In genomic region chr8:126590599-126590998, GRCm38 (mm10) we compare ENCODE assay signal across 7 mouse cellular contexts. TPM values are rescaled to one million over a fixed set of nuclear protein-coding genes. Genes with fewer than 3 reads are reported as not detected.
A peak's percentile ranks its signal among the peaks of the same experiment; 100 is the strongest.
DNase-seq lines count a peak whose midpoint lies in the region; ATAC-seq and TF ChIP-seq lines count a peak whose summit lies in the region.

No protein-coding gene starts in this region.

- ATAC-seq in lung, postnatal 0 days = no peak
- no peak for ATAC-seq in forebrain, embryonic 11.5 days (replicated peaks; ENCODE audit: low FRiP score)
- ATAC-seq in limb, embryonic 13.5 days (ENCODE audit: low FRiP score, low read depth) = no peak
- no peak for ATAC-seq in stomach, embryonic 14.5 days (ENCODE audit: insufficient number of reproducible peaks, insufficient read depth, low FRiP score, low read depth)

- peak overlapping the region; percentile 99 for H3K9ac ChIP-seq in lung, postnatal 0 days (replicated peaks; ENCODE audit: low read depth)
- H3K9ac ChIP-seq in forebrain, embryonic 11.5 days (ENCODE audit: low read length) = no peak overlapping the region
- H3K9ac ChIP-seq in limb, embryonic 13.5 days = peak overlapping the region; percentile 72
- peak overlapping the region; percentile 100 for H3K9ac ChIP-seq in stomach, embryonic 14.5 days (replicated peaks; ENCODE audit: low read depth, low read length)

- peaks cover 15% of the 10 kb centered on the region; the same call in 1 of the 2 replicates for H3K4me1 ChIP-seq in lung, postnatal 0 days (ENCODE audit: insufficient read depth, low read depth, low read length)
- H3K4me1 ChIP-seq in forebrain, embryonic 11.5 days (replicated peaks; ENCODE audit: control insufficient read depth, insufficient read depth, low read length) = peaks cover 34% of the 10 kb centered on the region
- H3K4me1 ChIP-seq in limb, embryonic 13.5 days = peaks cover 59% of the 10 kb centered on the region
- peaks cover 28% of the 10 kb centered on the region for H3K4me1 ChIP-seq in stomach, embryonic 14.5 days (ENCODE audit: control insufficient read depth, insufficient read depth, low read length)

- no peak for DNase-seq in lung, postnatal 0 days (ENCODE audit: low spot score)
- no peak for DNase-seq in lung, postnatal 4 days
- DNase-seq in forebrain, embryonic 11.5 days (ENCODE audit: low spot score) = no peak
- DNase-seq in c-Kit-positive CD71-positive TER-119-positive erythroid progenitor cells, embryonic 14.5 days (ENCODE audit: low spot score) = no peak
- DNase-seq in adrenal gland, postnatal 36 days = no peak

- H3K4me3 ChIP-seq in lung, postnatal 0 days (ENCODE audit: low read depth, low read length) = peak overlapping the region; percentile 100
- peak overlapping the region; percentile 72 for H3K4me3 ChIP-seq in forebrain, embryonic 11.5 days (ENCODE audit: low read depth, low read length)
- H3K4me3 ChIP-seq in limb, embryonic 13.5 days = peak overlapping the region; percentile 100
- H3K4me3 ChIP-seq in stomach, embryonic 14.5 days (ENCODE audit: low read depth, low read length) = peak overlapping the region; percentile 100

- H3K9me3 ChIP-seq in lung, postnatal 0 days (ENCODE audit: low read length) = no peaks in the 10 kb centered on the region
- no peaks in the 10 kb centered on the region for H3K9me3 ChIP-seq in forebrain, embryonic 11.5 days (ENCODE audit: control insufficient read depth, low read length)
- no peaks in the 10 kb centered on the region for H3K9me3 ChIP-seq in limb, embryonic 13.5 days
- no peaks in the 10 kb centered on the region for H3K9me3 ChIP-seq in stomach, embryonic 14.5 days (ENCODE audit: control insufficient read depth, low read depth, low read length)

- peak overlapping the region; percentile 90 for H3K4me2 ChIP-seq in lung, postnatal 0 days (replicated peaks; ENCODE audit: low read depth, low read length)
- peak overlapping the region; percentile 97 for H3K4me2 ChIP-seq in forebrain, embryonic 11.5 days (ENCODE audit: low read depth, low read length, severe bottlenecking)
- peak overlapping the region; percentile 99 for H3K4me2 ChIP-seq in limb, embryonic 13.5 days (replicated peaks)
- H3K4me2 ChIP-seq in stomach, embryonic 14.5 days (replicated peaks; ENCODE audit: low read depth, low read length) = peak overlapping the region; percentile 98

- H3K27ac ChIP-seq in lung, postnatal 0 days (ENCODE audit: low read length) = peak overlapping the region; percentile 100
- no peak overlapping the region for H3K27ac ChIP-seq in forebrain, embryonic 11.5 days (ENCODE audit: low read depth, low read length)
- H3K27ac ChIP-seq in limb, embryonic 13.5 days = peak overlapping the region; percentile 72
- H3K27ac ChIP-seq in stomach, embryonic 14.5 days (ENCODE audit: low read length) = peak overlapping the region; percentile 46

- H3K36me3 ChIP-seq in lung, postnatal 0 days (ENCODE audit: insufficient read depth, low read length) = peaks cover 9% of the 10 kb centered on the region
- no peaks in the 10 kb centered on the region; the same call in 1 of the 2 replicates for H3K36me3 ChIP-seq in forebrain, embryonic 11.5 days (ENCODE audit: control insufficient read depth, insufficient read depth, low read length)
- peaks cover 39% of the 10 kb centered on the region for H3K36me3 ChIP-seq in limb, embryonic 13.5 days
- peaks cover 31% of the 10 kb centered on the region for H3K36me3 ChIP-seq in stomach, embryonic 14.5 days (ENCODE audit: control insufficient read depth, insufficient read depth, low read length)

- TF ChIP-seq EP300 in lung, postnatal 0 days (IDR thresholded peaks at IDR 0.05) = no peak

- no peak for TF ChIP-seq CTCF in lung, postnatal 0 days (IDR thresholded peaks at IDR 0.05)

- no peaks in the 10 kb centered on the region for H3K27me3 ChIP-seq in lung, postnatal 0 days (replicated peaks; ENCODE audit: insufficient read depth, low read length)
- H3K27me3 ChIP-seq in forebrain, embryonic 11.5 days (ENCODE audit: control insufficient read depth, insufficient read depth, low read length) = no peaks in the 10 kb centered on the region
- H3K27me3 ChIP-seq in limb, embryonic 13.5 days = no peaks in the 10 kb centered on the region
- no peaks in the 10 kb centered on the region for H3K27me3 ChIP-seq in stomach, embryonic 14.5 days (ENCODE audit: control insufficient read depth, insufficient read depth, low read length)

- 8% methylated on average over 4 of the region's 4 CpGs for WGBS in lung, postnatal 0 days
- 49% methylated on average over 4 of the region's 4 CpGs for WGBS in forebrain, embryonic 11.5 days
- WGBS in limb, embryonic 13.5 days = 31% methylated on average over 4 of the region's 4 CpGs
- 15% methylated on average over 4 of the region's 4 CpGs for WGBS in stomach, embryonic 14.5 days

RNA-seq across cellular contexts. Expression of gene Irf2bp2, which starts 3.2 kb away (rescaled TPM):
- polyA plus RNA-seq in lung, postnatal 0 days (2015; fragmentation: Nextera tagmentation; extraction: Ambion mirVana) = 19.5 and 24.1 TPM in 2 replicates
- polyA plus RNA-seq in forebrain, embryonic 11.5 days (2014; fragmentation: Nextera tagmentation; extraction: Ambion mirVana) = 4.5 and 4.6 TPM in 2 replicates
- 11.6 and 11.8 TPM in 2 replicates for polyA plus RNA-seq in limb, embryonic 13.5 days (2015; fragmentation: Nextera tagmentation; extraction: Ambion mirVana)
- polyA plus RNA-seq in stomach, embryonic 14.5 days (2014; fragmentation: Nextera tagmentation; extraction: Ambion mirVana) = 9.7 and 10.0 TPM in 2 replicates
- 100 to 1,000 TPM in 1 of 2 experiments, 10 to 100 TPM in 1; 89.7 to 114 TPM for total RNA-seq in adrenal gland, postnatal 36 days (2021)
